Mouse (Mus musculus) kidney, embryonic 14.5 days (tissue): Measurements from ENCODE around the gene Adcy1. TPM values are rescaled to one million over a fixed set of nuclear protein-coding genes. Genes with fewer than 3 reads are reported as not detected.

Source experiments
- ATAC-seq: fragments of 200-750 bp; cut with Nextera tagmentation; 2 replicates; pipeline ENCODE4 v1.8.0; 2017; ENCODE audit warnings: moderate number of reproducible peaks, mild to moderate bottlenecking, moderate TSS enrichment, moderate library complexity; ENCODE audit not compliant: low FRiP score, low TSS enrichment
- H3K27ac ChIP-seq: fragments of 300-500 bp; sonication (generic); 2 replicates; pipeline ENCODE4 v1.5.1; 2014; ENCODE audit warnings: low read depth, mild to moderate bottlenecking, low read length, moderate library complexity, mixed read lengths
- H3K27me3 ChIP-seq: fragments of 300-500 bp; sonication (generic); 2 replicates; pipeline ENCODE4 v1.6.1; 2014; ENCODE audit warnings: mild to moderate bottlenecking, low read length; ENCODE audit not compliant: control insufficient read depth, insufficient read depth
- H3K36me3 ChIP-seq: fragments of 300-500 bp; sonication (generic); 2 replicates; pipeline ENCODE4 v1.6.1; 2014; ENCODE audit warnings: low read length, mixed read lengths; ENCODE audit not compliant: control insufficient read depth, insufficient read depth
- H3K4me1 ChIP-seq: fragments of 300-500 bp; sonication (generic); 2 replicates; pipeline ENCODE4 v1.6.1; 2014; ENCODE audit warnings: low read length, mixed read lengths; ENCODE audit not compliant: control insufficient read depth, insufficient read depth
- H3K4me2 ChIP-seq: fragments of 300-500 bp; sonication (generic); replicated peaks from 2 replicates; pipeline ENCODE4 v1.6.1; 2014; ENCODE audit warnings: low read depth, mild to moderate bottlenecking, low read length
- H3K4me3 ChIP-seq: fragments of 300-500 bp; sonication (generic); 2 replicates; pipeline ENCODE4 v1.5.1; 2014; ENCODE audit warnings: mild to moderate bottlenecking, low read length
- H3K9ac ChIP-seq: fragments of 300-500 bp; sonication (generic); 2 replicates; pipeline ENCODE4 v1.6.1; 2014; ENCODE audit warnings: low read depth, mild to moderate bottlenecking, low read length, moderate library complexity
- H3K9me3 ChIP-seq: fragments of 300-500 bp; sonication (generic); 2 replicates; pipeline ENCODE4 v1.6.1; 2016; ENCODE audit warnings: low read length; ENCODE audit not compliant: control insufficient read depth
- WGBS: fragments of 180-500 bp; shearing (Covaris S2); extraction: QIAGEN DNeasy Blood & Tissue Kit; methylation state at CpG from one replicate; pipeline ENCODE4 v1.1.7; 2014; 5-methylcytosine and 5-hydroxymethylcytosine counted together
- polyA plus RNA-seq: library from polyadenylated mRNA; unstranded; fragments of >200 nt; fragmentation: Nextera tagmentation; extraction: Ambion mirVana; gene quantifications from 2 replicates; pipeline ENCODE4 v1.2.1, GENCODE M21; 2014

Adcy1 gene
- polyA plus RNA-seq, 1 experiment from 2014 or later: 2.3 TPM

- H3K27me3 ChIP-seq: no peaks in the 10 kb centered on the region
- H3K4me2 ChIP-seq: no peak overlapping the region
- H3K27ac ChIP-seq: no peak overlapping the region
- no peak overlapping the region for H3K9ac ChIP-seq
- no peaks in the 10 kb centered on the region for H3K36me3 ChIP-seq
- ATAC-seq: no peak
- 62% methylated on average over 4 of the region's 4 CpGs for WGBS
- H3K4me1 ChIP-seq: no peaks in the 10 kb centered on the region
- no peaks in the 10 kb centered on the region for H3K9me3 ChIP-seq
- no peak overlapping the region for H3K4me3 ChIP-seq
Measured at GRCm38 (mm10) chr11:7164416-7164815, 101.1 kb downstream of the Adcy1 start.

GRCm38 (mm10) chr11:7169645-7170044 lies 106.4 kb downstream of the Adcy1 start:
- H3K4me1 ChIP-seq: no peaks in the 10 kb centered on the region
- no peaks in the 10 kb centered on the region for H3K36me3 ChIP-seq
- H3K9ac ChIP-seq: no peak overlapping the region
- H3K27me3 ChIP-seq: no peaks in the 10 kb centered on the region
- no peak overlapping the region for H3K4me2 ChIP-seq
- no peak overlapping the region for H3K4me3 ChIP-seq
- 90% methylated on average over 1 of the region's 1 CpGs for WGBS
- H3K9me3 ChIP-seq: no peaks in the 10 kb centered on the region
- ATAC-seq: no peak
- no peak overlapping the region for H3K27ac ChIP-seq

GRCm38 (mm10) chr11:7173664-7174063 lies 110.4 kb downstream of the Adcy1 start:
- no peaks in the 10 kb centered on the region for H3K36me3 ChIP-seq
- 85% methylated on average over 6 of the region's 6 CpGs for WGBS
- H3K9me3 ChIP-seq: no peaks in the 10 kb centered on the region
- H3K9ac ChIP-seq: no peak overlapping the region
- H3K4me1 ChIP-seq: no peaks in the 10 kb centered on the region
- H3K4me2 ChIP-seq: no peak overlapping the region
- no peak for ATAC-seq
- no peak overlapping the region for H3K4me3 ChIP-seq
- H3K27me3 ChIP-seq: no peaks in the 10 kb centered on the region
- no peak overlapping the region for H3K27ac ChIP-seq

- ATAC-seq: no peak
- Histone ChIP-seq H3K27me3 (no peaks in the 10 kb centered on the region), H3K4me3 (no peak overlapping the region), H3K4me1 (no peaks in the 10 kb centered on the region), H3K9ac (no peak overlapping the region), H3K27ac (no peak overlapping the region), H3K4me2 (no peak overlapping the region), H3K36me3 (no peaks in the 10 kb centered on the region), H3K9me3 (no peaks in the 10 kb centered on the region)
- 59% methylated on average over 4 of the region's 4 CpGs for WGBS
Measured at GRCm38 (mm10) chr11:7178724-7179123, 115.4 kb downstream of the Adcy1 start.

- Histone ChIP-seq H3K9ac (no peak overlapping the region), H3K4me3 (no peak overlapping the region), H3K4me2 (no peak overlapping the region), H3K4me1 (no peaks in the 10 kb centered on the region), H3K36me3 (no peaks in the 10 kb centered on the region), H3K27me3 (no peaks in the 10 kb centered on the region), H3K9me3 (no peaks in the 10 kb centered on the region), H3K27ac (no peak overlapping the region)
- ATAC-seq: no peak
- 53% methylated on average over 2 of the region's 2 CpGs for WGBS
Measured at GRCm38 (mm10) chr11:7179276-7179675, 116.0 kb downstream of the Adcy1 start.

- 58% methylated on average over 8 of the region's 8 CpGs for WGBS
Measured at GRCm38 (mm10) chr11:7182409-7183042, 119.2 kb downstream of the Adcy1 start.

GRCm38 (mm10) chr11:7184420-7184819 lies 121.1 kb downstream of the Adcy1 start:
- H3K27ac ChIP-seq: no peak overlapping the region
- H3K36me3 ChIP-seq: no peaks in the 10 kb centered on the region
- WGBS: 76% methylated on average over 1 of the region's 1 CpGs
- no peaks in the 10 kb centered on the region for H3K9me3 ChIP-seq
- H3K4me2 ChIP-seq: no peak overlapping the region
- H3K9ac ChIP-seq: no peak overlapping the region; the same call in 1 of the 2 replicates
- no peaks in the 10 kb centered on the region for H3K27me3 ChIP-seq
- no peaks in the 10 kb centered on the region for H3K4me1 ChIP-seq
- ATAC-seq: no peak
- no peak overlapping the region for H3K4me3 ChIP-seq

More at GRCm38 (mm10) chr11:7182409-7183042, 119.2 kb downstream of the Adcy1 start:
- Histone ChIP-seq H3K9me3 (no peaks in the 10 kb centered on the region), H3K4me2 (no peak overlapping the region), H3K27me3 (no peaks in the 10 kb centered on the region), H3K4me3 (no peak overlapping the region), H3K4me1 (no peaks in the 10 kb centered on the region), H3K27ac (no peak overlapping the region), H3K9ac (no peak overlapping the region), H3K36me3 (no peaks in the 10 kb centered on the region)
- no peak for ATAC-seq

GRCm38 (mm10) chr11:7187472-7187871 lies 124.2 kb downstream of the Adcy1 start:
- no peak for ATAC-seq
- WGBS: 62% methylated on average over 8 of the region's 8 CpGs
- Histone ChIP-seq H3K9me3 (no peaks in the 10 kb centered on the region), H3K36me3 (no peaks in the 10 kb centered on the region), H3K27me3 (no peaks in the 10 kb centered on the region), H3K27ac (no peak overlapping the region), H3K4me2 (no peak overlapping the region), H3K4me1 (no peaks in the 10 kb centered on the region), H3K9ac (no peak overlapping the region), H3K4me3 (no peak overlapping the region)

- H3K27me3 ChIP-seq: no peaks in the 10 kb centered on the region
- H3K9me3 ChIP-seq: no peaks in the 10 kb centered on the region
- H3K4me1 ChIP-seq: no peaks in the 10 kb centered on the region
- no peak within 1 kb of the TSS for H3K4me3 ChIP-seq
- H3K4me2 ChIP-seq: no peak within 1 kb of the TSS
- H3K36me3 ChIP-seq: no peaks in the 10 kb centered on the region
- ATAC-seq: no peak
- 89% methylated on average over 12 of the region's 13 CpGs for WGBS
- no peak within 1 kb of the TSS for H3K27ac ChIP-seq
- no peak within 1 kb of the TSS for H3K9ac ChIP-seq
Measured at GRCm38 (mm10) chr11:7188469-7188868, 125.2 kb downstream of the Adcy1 start, which contains the start of gene Gm11985. Gene Gm11985 (minus strand): TSS chr11:7188569.
